Mouse (Mus musculus) forebrain, postnatal 0 days (tissue): ENCODE results near the gene Cyp20a1. TPM values are rescaled to one million over a fixed set of nuclear protein-coding genes. Genes with fewer than 3 reads are reported as not detected.

ENCODE experiments used
- ATAC-seq: fragments of 200-750 bp; cut with Nextera tagmentation; 2 replicates; pipeline ENCODE4 v1.8.0; 2017; ENCODE audit warnings: mild to moderate bottlenecking, moderate library complexity
- DNase-seq: peaks from one replicate; pipeline ENCODE4 v3.0.0-alpha.2; 2015
- H3K27ac ChIP-seq: fragments of 300-500 bp; sonication (generic); 2 replicates; pipeline ENCODE4 v1.5.1; 2014; ENCODE audit warnings: low read depth, mild to moderate bottlenecking, antibody characterized with exemption, low read length, moderate library complexity, mixed read lengths
- H3K27me3 ChIP-seq: fragments of 300-500 bp; sonication (generic); 2 replicates; pipeline ENCODE4 v1.6.1; 2014; ENCODE audit warnings: mild to moderate bottlenecking, low read length, mixed read lengths; ENCODE audit not compliant: insufficient read depth
- H3K36me3 ChIP-seq: fragments of 300-500 bp; sonication (generic); 2 replicates; pipeline ENCODE4 v1.6.1; 2014; ENCODE audit warnings: mild to moderate bottlenecking, moderate library complexity; ENCODE audit not compliant: insufficient read depth
- H3K4me1 ChIP-seq: fragments of 300-500 bp; sonication (generic); 2 replicates; pipeline ENCODE4 v1.6.1; 2014; ENCODE audit warnings: antibody characterized with exemption; ENCODE audit not compliant: insufficient read depth
- H3K4me2 ChIP-seq: fragments of 300-500 bp; sonication (generic); 2 replicates; pipeline ENCODE4 v1.6.1; 2014; ENCODE audit warnings: low read depth, mild to moderate bottlenecking, moderate library complexity
- H3K4me3 ChIP-seq: fragments of 300-500 bp; sonication (generic); 2 replicates; pipeline ENCODE4 v1.5.1; 2014; ENCODE audit warnings: low read depth, low read length, mixed read lengths
- H3K9ac ChIP-seq: fragments of 300-500 bp; sonication (generic); 2 replicates; pipeline ENCODE4 v1.6.1; 2014; ENCODE audit warnings: mild to moderate bottlenecking
- H3K9me3 ChIP-seq: fragments of 300-500 bp; sonication (generic); 2 replicates; pipeline ENCODE4 v1.6.1; 2016; ENCODE audit warnings: low read length
- CTCF ChIP-seq: sonication (generic); IDR thresholded peaks from 2 replicates; pipeline ENCODE4 v1.5.1; 2016; ENCODE audit warnings: antibody characterized with exemption, control low read depth, low read depth
- WGBS: fragments of 180-500 bp; shearing (Covaris S2); extraction: QIAGEN DNeasy Blood & Tissue Kit; methylation state at CpG from one replicate; pipeline ENCODE4 v1.1.7; 2014; 5-methylcytosine and 5-hydroxymethylcytosine counted together
- polyA plus RNA-seq: library from polyadenylated mRNA; unstranded; fragments of >200 nt; fragmentation: Nextera tagmentation; extraction: Ambion mirVana; gene quantifications from 2 replicates; pipeline ENCODE4 v1.2.1, GENCODE M21; 2015
- total RNA-seq: library from RNA; depleted of rRNA; stranded (reverse); fragments of >200 nt; gene quantifications from 2 replicates; pipeline ENCODE4 v1.2.3, GENCODE M21; 2014

The Cyp20a1 gene
- total and polyA plus RNA-seq, 2 experiments from 2014 or later, result 12.9 to 21.5 TPM

GRCm38 (mm10) chr1:60376556-60376955, 33.4 kb downstream of the Cyp20a1 start:
- TF ChIP-seq CTCF, result no peak
- WGBS, result 89% methylated on average over 1 of the region's 1 CpGs

GRCm38 (mm10) chr1:60381910-60382309, 38.8 kb downstream of the Cyp20a1 start:
- Histone ChIP-seq H3K4me1 (no peaks in the 10 kb centered on the region), H3K27ac (no peak overlapping the region), H3K9ac (no peak overlapping the region), H3K27me3 (no peaks in the 10 kb centered on the region), H3K4me3 (no peak overlapping the region), H3K4me2 (no peak overlapping the region), H3K36me3 (0 out of 2 replicates have a peak, but pooled peaks cover 6% of the 10 kb centered on the region), H3K9me3 (no peaks in the 10 kb centered on the region)
- ATAC-seq, result no peak
- no peak for DNase-seq
- TF ChIP-seq CTCF, result no peak
- 76% methylated on average over 3 of the region's 3 CpGs for WGBS

More at GRCm38 (mm10) chr1:60376556-60376955, 33.4 kb downstream of the Cyp20a1 start:
- Histone ChIP-seq H3K27me3 (no peaks in the 10 kb centered on the region), H3K27ac (no peak overlapping the region), H3K4me1 (no peaks in the 10 kb centered on the region), H3K4me2 (no peak overlapping the region), H3K4me3 (no peak overlapping the region), H3K36me3 (peaks cover 2% of the 10 kb centered on the region; the same call in 1 of the 2 replicates), H3K9me3 (no peaks in the 10 kb centered on the region), H3K9ac (no peak overlapping the region)
- DNase-seq, result no peak
- ATAC-seq, result no peak

- H3K4me3 ChIP-seq, result no peak overlapping the region
- no peak for DNase-seq
- H3K4me1 ChIP-seq, result no peaks in the 10 kb centered on the region
- H3K9ac ChIP-seq, result no peak overlapping the region
- TF ChIP-seq CTCF, result peak; percentile 45
- no peak overlapping the region for H3K4me2 ChIP-seq
- H3K27ac ChIP-seq, result no peak overlapping the region
- no peaks in the 10 kb centered on the region for H3K27me3 ChIP-seq
- 98% methylated on average over 1 of the region's 1 CpGs for WGBS
- H3K36me3 ChIP-seq, result no peaks in the 10 kb centered on the region
- no peak for ATAC-seq
- H3K9me3 ChIP-seq, result no peaks in the 10 kb centered on the region
Observed at GRCm38 (mm10) chr1:60404848-60405247, 61.7 kb downstream of the Cyp20a1 start.

GRCm38 (mm10) chr1:60408501-60409167, 65.5 kb downstream of the Cyp20a1 start:
- H3K4me3 ChIP-seq, result peak overlapping the region; percentile 99
- ATAC-seq (peak; percentile 12), DNase-seq (no peak)
- 16% methylated on average over 13 of the region's 13 CpGs for WGBS
- H3K4me2 ChIP-seq, result peak overlapping the region; percentile 60
- peaks cover 4% of the 10 kb centered on the region; the same call in 1 of the 2 replicates for H3K4me1 ChIP-seq
- no peaks in the 10 kb centered on the region for H3K27me3 ChIP-seq
- peak overlapping the region; percentile 96 for H3K9ac ChIP-seq
- peak overlapping the region; percentile 98 for H3K27ac ChIP-seq
- H3K9me3 ChIP-seq, result no peaks in the 10 kb centered on the region
- no peak for TF ChIP-seq CTCF
- H3K36me3 ChIP-seq, result no peaks in the 10 kb centered on the region

- 1% methylated on average over 30 of the region's 69 CpGs for WGBS
- H3K9me3 ChIP-seq, result no peaks in the 10 kb centered on the region
- H3K4me2 ChIP-seq, result peak within 1 kb of the TSS; percentile 60
- peak within 1 kb of the TSS; percentile 96 for H3K9ac ChIP-seq
- H3K36me3 ChIP-seq, result no peaks in the 10 kb centered on the region
- H3K4me3 ChIP-seq, result peak within 1 kb of the TSS; percentile 99
- DNase-seq (peak; percentile 97), ATAC-seq (peak; percentile 91)
- H3K27me3 ChIP-seq, result no peaks in the 10 kb centered on the region
- TF ChIP-seq CTCF, result no peak
- peak within 1 kb of the TSS; percentile 98 for H3K27ac ChIP-seq
- peaks cover 4% of the 10 kb centered on the region; the same call in 1 of the 2 replicates for H3K4me1 ChIP-seq
Observed at GRCm38 (mm10) chr1:60409168-60409828, 66.2 kb downstream of the Cyp20a1 start, which contains the start of gene Abi2. Gene Abi2, plus strand, starts transcription at chr1:60409619.

- Histone ChIP-seq H3K9me3 (no peaks in the 10 kb centered on the region), H3K9ac (peak overlapping the region; percentile 96), H3K27me3 (no peaks in the 10 kb centered on the region), H3K27ac (peak overlapping the region; percentile 98), H3K4me2 (peak overlapping the region; percentile 60), H3K4me1 (peaks cover 4% of the 10 kb centered on the region; the same call in 1 of the 2 replicates), H3K36me3 (no peaks in the 10 kb centered on the region), H3K4me3 (peak overlapping the region; percentile 99)
- no peak for TF ChIP-seq CTCF
- peak; percentile 75 for ATAC-seq
- DNase-seq, result peak; percentile 57
- WGBS, result 4% methylated on average over 48 of the region's 54 CpGs
Observed at GRCm38 (mm10) chr1:60409928-60410817, 67.0 kb downstream of the Cyp20a1 start.
